Mouse (Mus musculus): ENCODE results near the gene Mprip. TPM values are rescaled to one million over a fixed set of nuclear protein-coding genes. Genes with fewer than 3 reads are reported as not detected.
"Not testable (repeated sequence)": the region's sequence is repeated elsewhere in the genome, so short reads cannot be mapped to it uniquely, and the experiment has no call there.

Gene Mprip
- polyA plus RNA-seq, 1 experiment from 2014 or later = 71.1 TPM

DNA sequence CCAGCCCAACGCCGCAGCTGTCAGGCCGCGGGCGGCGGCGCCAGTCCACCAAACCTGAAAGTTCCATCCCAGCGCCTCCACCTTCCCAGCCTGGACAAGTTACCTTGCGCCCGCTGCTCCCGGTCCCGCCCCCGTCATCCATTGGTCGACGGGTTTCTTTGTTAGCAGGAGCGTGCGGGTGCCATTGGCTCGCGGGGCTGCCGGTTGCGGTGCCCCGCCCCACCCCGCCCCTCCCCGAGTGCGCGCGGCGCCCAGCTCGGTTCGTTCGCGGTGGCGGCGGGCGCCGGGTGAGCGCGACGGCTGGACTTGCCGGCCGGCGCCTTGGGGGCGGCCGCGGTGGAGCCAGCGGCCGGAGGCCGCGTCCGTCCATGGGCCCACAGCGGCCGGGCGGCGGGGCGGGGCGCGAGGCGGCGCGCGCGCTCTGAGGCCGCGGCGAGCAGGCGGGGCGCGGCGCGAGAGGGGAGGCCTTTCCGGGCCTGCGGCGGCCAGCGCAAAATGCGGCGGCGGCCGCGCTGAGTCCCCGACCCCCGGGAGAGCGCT is 1.2 kb downstream of the Mprip start:
- ATAC-seq (ENCODE audit: insufficient number of reproducible peaks, low FRiP score, low TSS enrichment, low read depth) (peak; percentile 96), DNase-seq (ENCODE audit: low spot score) (peak; percentile 97)
- Histone ChIP-seq H3K27ac (replicated peaks; ENCODE audit: low read depth, low read length) (peak overlapping the region; percentile 72), H3K4me2 (ENCODE audit: low read depth, severe bottlenecking) (peak overlapping the region; percentile 88), H3K27me3 (ENCODE audit: control insufficient read depth, insufficient read depth, low read length) (no peaks in the 10 kb centered on the region), H3K9me3 (ENCODE audit: control insufficient read depth, low read length) (no peaks in the 10 kb centered on the region), H3K36me3 (ENCODE audit: control insufficient read depth, insufficient read depth, low read length) (no peaks in the 10 kb centered on the region), H3K9ac (ENCODE audit: low read length) (peak overlapping the region; percentile 88), H3K4me3 (ENCODE audit: low read depth, low read length) (peak overlapping the region; percentile 74), H3K4me1 (ENCODE audit: control insufficient read depth, insufficient read depth, low read length) (peaks cover 27% of the 10 kb centered on the region)
- WGBS = under 1% methylated on average over 50 of the region's 82 CpGs

DNA sequence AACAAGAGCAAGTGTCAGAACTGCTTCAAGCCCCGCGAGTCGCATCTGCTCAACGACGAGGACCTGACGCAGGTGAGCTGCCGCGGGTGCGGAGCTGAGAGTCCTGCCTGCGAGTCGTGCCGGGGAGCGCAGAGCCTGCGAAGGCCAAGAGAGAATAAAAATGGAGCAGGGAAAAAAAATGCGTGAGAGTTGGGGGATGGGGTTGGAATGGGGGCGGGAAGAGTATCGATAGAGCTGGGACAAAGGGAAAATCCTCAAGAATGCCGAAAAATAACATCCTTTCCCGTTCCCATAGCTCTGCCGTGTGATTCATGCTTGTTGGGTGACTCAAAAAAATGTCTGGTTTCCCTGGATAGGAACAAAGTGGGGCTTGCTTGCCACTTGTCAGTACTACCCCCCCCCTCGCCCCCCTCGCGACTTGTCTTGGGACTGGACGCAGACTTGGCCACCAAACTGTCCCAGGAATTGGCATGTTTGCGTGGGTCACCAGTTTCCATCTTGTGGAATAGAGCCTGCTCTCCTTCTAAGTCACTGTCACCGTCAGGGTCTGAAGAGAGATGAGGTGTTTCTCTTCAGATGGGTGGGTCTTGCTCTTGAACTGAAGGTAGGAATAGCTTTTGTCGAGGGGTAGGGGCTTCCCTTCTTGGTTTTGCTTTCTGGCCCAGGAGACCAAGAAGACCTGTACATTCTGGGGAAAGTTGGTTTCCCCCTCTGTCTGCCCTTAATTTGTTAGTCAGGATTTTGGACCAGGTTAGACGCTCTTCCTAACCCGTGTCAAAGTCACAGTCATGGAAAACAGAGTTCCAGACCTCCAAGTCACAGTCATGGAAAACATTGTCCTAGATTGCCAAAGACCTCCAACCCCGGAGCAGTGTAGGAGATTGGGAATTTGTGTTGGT is 2.0 kb downstream of the Mprip start:
- DNase-seq (ENCODE audit: low spot score) (peak; percentile 42), ATAC-seq (ENCODE audit: insufficient number of reproducible peaks, low FRiP score, low TSS enrichment, low read depth) (0 out of 2 replicates have a peak, but pooled peaks have one; percentile 1)
- H3K36me3 ChIP-seq (ENCODE audit: control insufficient read depth, insufficient read depth, low read length) = no peaks in the 10 kb centered on the region
- H3K9me3 ChIP-seq (ENCODE audit: control insufficient read depth, low read length) = no peaks in the 10 kb centered on the region
- H3K27me3 ChIP-seq (ENCODE audit: control insufficient read depth, insufficient read depth, low read length) = no peaks in the 10 kb centered on the region
- H3K4me1 ChIP-seq (ENCODE audit: control insufficient read depth, insufficient read depth, low read length) = peaks cover 27% of the 10 kb centered on the region
- H3K27ac ChIP-seq (replicated peaks; ENCODE audit: low read depth, low read length) = peak overlapping the region; percentile 72
- peak overlapping the region; percentile 88 for H3K4me2 ChIP-seq (ENCODE audit: low read depth, severe bottlenecking)
- H3K4me3 ChIP-seq (ENCODE audit: low read depth, low read length) = peak overlapping the region; percentile 74
- 3% methylated on average over 30 of the region's 30 CpGs for WGBS
- peak overlapping the region; percentile 88 for H3K9ac ChIP-seq (ENCODE audit: low read length)

DNA sequence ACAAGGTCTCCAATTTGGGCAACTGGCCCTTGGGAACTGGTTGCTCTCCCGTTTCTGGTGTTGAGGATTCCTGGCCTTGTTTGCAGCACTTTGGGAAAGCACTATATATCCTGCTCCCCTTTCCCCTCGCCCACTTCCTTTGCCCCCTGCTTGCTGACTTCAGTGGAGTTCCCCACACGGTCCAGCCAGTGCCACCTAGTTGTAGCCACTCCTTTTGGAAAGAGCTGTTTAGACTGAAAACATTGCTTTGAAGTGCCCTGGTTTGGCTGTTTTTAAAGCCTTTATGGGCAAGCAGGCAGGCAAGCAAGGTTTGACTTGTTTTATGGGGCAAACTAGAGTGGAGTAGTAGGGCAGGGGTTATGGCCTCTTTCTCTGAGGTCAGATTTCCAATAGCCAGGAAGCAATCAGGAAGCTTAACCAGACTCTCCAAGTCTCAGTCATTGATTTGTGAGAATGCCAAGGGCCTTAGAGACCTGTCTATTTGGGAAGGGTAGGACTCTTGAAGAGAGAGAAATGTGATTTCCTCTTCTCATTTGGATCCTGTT is 2.7 kb downstream of the Mprip start:
- Histone ChIP-seq H3K4me3 (ENCODE audit: low read depth, low read length) (peak overlapping the region; percentile 74), H3K9ac (ENCODE audit: low read length) (peak overlapping the region; percentile 88; the same call in 1 of the 2 replicates), H3K9me3 (ENCODE audit: control insufficient read depth, low read length) (no peaks in the 10 kb centered on the region), H3K4me1 (ENCODE audit: control insufficient read depth, insufficient read depth, low read length) (peaks cover 27% of the 10 kb centered on the region), H3K27ac (replicated peaks; ENCODE audit: low read depth, low read length) (0 out of 2 replicates have a peak overlapping the region, but pooled peaks have one; percentile 8), H3K27me3 (ENCODE audit: control insufficient read depth, insufficient read depth, low read length) (no peaks in the 10 kb centered on the region), H3K4me2 (ENCODE audit: low read depth, severe bottlenecking) (peak overlapping the region; percentile 88), H3K36me3 (ENCODE audit: control insufficient read depth, insufficient read depth, low read length) (no peaks in the 10 kb centered on the region)
- DNase-seq (ENCODE audit: low spot score) (peak; percentile 32), ATAC-seq (ENCODE audit: insufficient number of reproducible peaks, low FRiP score, low TSS enrichment, low read depth) (no peak)
- 0% methylated on average over 3 of the region's 3 CpGs for WGBS

DNA sequence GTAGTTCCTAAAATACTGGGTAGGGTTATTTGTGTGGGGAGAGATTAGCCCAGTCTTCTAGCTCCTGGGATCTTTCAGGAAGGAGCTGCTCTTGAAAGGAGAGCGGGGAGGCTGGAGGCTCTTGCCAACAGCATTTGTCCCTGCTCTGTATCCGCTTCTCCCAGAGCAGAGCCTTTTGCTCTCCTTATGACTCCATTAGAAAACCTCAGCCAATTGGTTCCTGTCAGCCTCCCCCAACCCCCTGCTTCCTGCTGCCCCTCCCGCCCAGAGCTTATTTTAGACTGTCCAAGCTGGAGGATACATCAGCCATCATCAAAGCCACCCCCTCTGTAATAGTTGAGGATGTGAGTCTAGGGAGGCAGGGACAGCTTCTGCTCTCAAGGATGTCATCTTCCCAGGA is 3.7 kb downstream of the Mprip start:
- H3K4me2 ChIP-seq (ENCODE audit: low read depth, severe bottlenecking) = peak overlapping the region; percentile 3; the same call in 1 of the 2 replicates
- H3K27ac ChIP-seq (replicated peaks; ENCODE audit: low read depth, low read length) = no peak overlapping the region
- H3K4me1 ChIP-seq (ENCODE audit: control insufficient read depth, insufficient read depth, low read length) = peaks cover 27% of the 10 kb centered on the region
- no peaks in the 10 kb centered on the region for H3K9me3 ChIP-seq (ENCODE audit: control insufficient read depth, low read length)
- no peaks in the 10 kb centered on the region for H3K27me3 ChIP-seq (ENCODE audit: control insufficient read depth, insufficient read depth, low read length)
- H3K36me3 ChIP-seq (ENCODE audit: control insufficient read depth, insufficient read depth, low read length) = no peaks in the 10 kb centered on the region
- H3K9ac ChIP-seq (ENCODE audit: low read length) = no peak overlapping the region; the same call in 1 of the 2 replicates
- ATAC-seq (ENCODE audit: insufficient number of reproducible peaks, low FRiP score, low TSS enrichment, low read depth) (no peak), DNase-seq (ENCODE audit: low spot score) (no peak)
- 13% methylated on average over 3 of the region's 3 CpGs for WGBS
- H3K4me3 ChIP-seq (ENCODE audit: low read depth, low read length) = no peak overlapping the region

DNA sequence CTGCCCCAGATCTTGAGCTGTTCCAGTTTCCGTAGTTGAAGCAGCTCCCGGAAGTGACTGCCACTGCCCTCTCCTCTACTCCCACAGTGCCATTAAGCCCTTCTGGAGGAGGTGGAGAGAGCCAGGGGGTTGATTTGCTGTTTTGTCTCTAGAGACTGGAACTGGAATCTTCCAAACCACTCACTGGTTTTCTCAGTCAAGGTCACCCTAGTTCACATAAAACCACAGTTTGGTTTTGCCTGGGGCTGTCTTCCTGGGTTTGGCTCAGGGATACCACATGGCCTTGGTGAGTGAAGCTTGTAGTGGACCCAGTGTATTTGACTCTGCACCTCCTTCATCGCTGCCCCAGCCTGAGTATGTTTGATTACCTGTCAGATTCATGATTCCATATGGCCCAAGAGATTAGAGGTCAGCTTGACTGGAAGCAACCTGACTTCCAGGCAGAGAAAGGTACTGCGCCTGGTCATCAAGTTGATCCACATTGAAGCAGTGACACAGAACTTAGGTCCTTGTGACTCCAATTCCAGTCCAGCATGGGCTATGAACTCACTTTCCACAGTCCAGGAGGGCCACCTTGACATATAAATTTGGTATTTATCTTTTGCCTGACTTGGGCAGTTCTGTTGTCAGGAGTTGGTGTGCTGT is 10.1 kb downstream of the Mprip start:
- Histone ChIP-seq H3K4me3 (ENCODE audit: low read depth, low read length) (no peak overlapping the region), H3K9ac (ENCODE audit: low read length) (no peak overlapping the region), H3K4me1 (ENCODE audit: control insufficient read depth, insufficient read depth, low read length) (no peaks in the 10 kb centered on the region), H3K9me3 (ENCODE audit: control insufficient read depth, low read length) (no peaks in the 10 kb centered on the region), H3K27ac (replicated peaks; ENCODE audit: low read depth, low read length) (no peak overlapping the region), H3K36me3 (ENCODE audit: control insufficient read depth, insufficient read depth, low read length) (no peaks in the 10 kb centered on the region), H3K4me2 (ENCODE audit: low read depth, severe bottlenecking) (no peak overlapping the region), H3K27me3 (ENCODE audit: control insufficient read depth, insufficient read depth, low read length) (no peaks in the 10 kb centered on the region)
- 76% methylated on average over 4 of the region's 4 CpGs for WGBS
- no peak for ATAC-seq (ENCODE audit: insufficient number of reproducible peaks, low FRiP score, low TSS enrichment, low read depth)
- no peak for DNase-seq (ENCODE audit: low spot score)

DNA sequence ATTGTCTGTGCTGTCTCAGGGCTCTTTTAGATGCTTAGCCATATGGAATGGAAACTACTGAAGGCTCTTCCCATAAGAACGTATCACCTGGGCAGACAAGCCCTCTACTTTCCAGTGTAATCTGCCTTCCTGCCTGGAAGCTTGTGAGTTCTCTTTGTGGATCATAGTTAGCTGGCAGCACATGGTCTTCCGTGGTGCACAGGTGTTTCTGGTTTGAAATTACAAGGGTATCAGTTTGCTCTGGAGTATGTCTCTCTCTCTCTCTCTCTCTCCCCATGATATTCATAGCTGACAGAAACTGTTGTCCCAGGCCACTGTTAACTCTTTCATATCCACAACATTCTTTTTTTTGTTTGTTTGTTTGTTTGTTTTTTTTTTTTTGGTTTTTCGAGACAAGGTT is 12.9 kb downstream of the Mprip start:
- H3K4me1 ChIP-seq (ENCODE audit: control insufficient read depth, insufficient read depth, low read length) = no peaks in the 10 kb centered on the region
- H3K4me3 ChIP-seq (ENCODE audit: low read depth, low read length) = no peak overlapping the region
- no peaks in the 10 kb centered on the region for H3K9me3 ChIP-seq (ENCODE audit: control insufficient read depth, low read length)
- H3K9ac ChIP-seq (ENCODE audit: low read length) = no peak overlapping the region
- DNase-seq (ENCODE audit: low spot score) (no peak), ATAC-seq (ENCODE audit: insufficient number of reproducible peaks, low FRiP score, low TSS enrichment, low read depth) (no peak)
- no peaks in the 10 kb centered on the region for H3K27me3 ChIP-seq (ENCODE audit: control insufficient read depth, insufficient read depth, low read length)
- H3K4me2 ChIP-seq (ENCODE audit: low read depth, severe bottlenecking) = no peak overlapping the region
- WGBS = 77% methylated on average over 3 of the region's 3 CpGs
- H3K36me3 ChIP-seq (ENCODE audit: control insufficient read depth, insufficient read depth, low read length) = no peaks in the 10 kb centered on the region
- H3K27ac ChIP-seq (replicated peaks; ENCODE audit: low read depth, low read length) = no peak overlapping the region

DNA sequence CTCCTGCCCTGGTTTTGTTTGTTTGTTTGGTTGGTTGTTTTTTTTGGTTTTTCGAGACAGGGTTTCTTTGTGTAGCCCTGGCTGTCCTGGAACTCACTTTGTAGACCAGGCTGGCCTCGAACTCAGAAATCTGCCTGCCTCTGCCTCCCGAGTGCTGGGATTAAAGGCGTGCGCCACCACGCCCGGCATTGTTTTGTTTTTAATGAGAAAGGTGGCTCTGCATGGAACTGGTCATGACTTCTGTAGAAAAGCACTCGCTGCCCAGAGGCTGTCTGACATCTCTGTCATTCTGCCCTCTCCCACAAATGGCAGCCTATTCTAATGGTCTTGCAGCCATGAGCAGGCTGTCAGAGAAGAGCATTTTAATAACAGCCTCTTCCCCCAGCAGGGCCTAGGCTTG is 13.6 kb downstream of the Mprip start:
- not testable (repeated sequence) for H3K4me2 ChIP-seq (ENCODE audit: low read depth, severe bottlenecking); H3K36me3 ChIP-seq (ENCODE audit: control insufficient read depth, insufficient read depth, low read length); H3K4me1 ChIP-seq (ENCODE audit: control insufficient read depth, insufficient read depth, low read length); H3K27me3 ChIP-seq (ENCODE audit: control insufficient read depth, insufficient read depth, low read length); H3K9ac ChIP-seq (ENCODE audit: low read length); ATAC-seq (ENCODE audit: insufficient number of reproducible peaks, low FRiP score, low TSS enrichment, low read depth); H3K4me3 ChIP-seq (ENCODE audit: low read depth, low read length); H3K27ac ChIP-seq (replicated peaks; ENCODE audit: low read depth, low read length); DNase-seq (ENCODE audit: low spot score); H3K9me3 ChIP-seq (ENCODE audit: control insufficient read depth, low read length)
- 96% methylated on average over 7 of the region's 8 CpGs for WGBS

DNA sequence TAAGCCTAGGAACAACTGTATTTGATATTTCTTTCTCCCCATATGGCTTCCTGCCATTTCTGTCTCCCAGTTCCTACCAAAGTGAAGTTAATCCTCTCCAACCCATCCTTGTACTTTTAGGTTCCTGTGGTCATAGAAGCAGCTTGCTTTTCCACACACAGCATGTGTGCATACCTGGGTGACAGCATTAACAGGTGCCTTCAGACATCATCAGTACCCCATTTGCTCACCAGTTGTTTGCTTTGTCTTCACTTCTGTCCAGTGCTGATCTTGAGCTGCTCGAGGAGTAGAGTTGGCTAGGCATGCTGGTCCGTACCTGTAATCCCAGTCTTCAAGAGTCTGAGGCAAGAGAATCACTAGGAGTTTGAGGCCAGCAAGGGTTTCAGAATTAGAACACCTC is 16.7 kb downstream of the Mprip start:
- Histone ChIP-seq H3K4me3 (ENCODE audit: low read depth, low read length) (no peak overlapping the region), H3K9me3 (ENCODE audit: control insufficient read depth, low read length) (no peaks in the 10 kb centered on the region), H3K9ac (ENCODE audit: low read length) (no peak overlapping the region), H3K4me2 (ENCODE audit: low read depth, severe bottlenecking) (no peak overlapping the region), H3K4me1 (ENCODE audit: control insufficient read depth, insufficient read depth, low read length) (no peaks in the 10 kb centered on the region), H3K27ac (replicated peaks; ENCODE audit: low read depth, low read length) (no peak overlapping the region), H3K27me3 (ENCODE audit: control insufficient read depth, insufficient read depth, low read length) (no peaks in the 10 kb centered on the region), H3K36me3 (ENCODE audit: control insufficient read depth, insufficient read depth, low read length) (no peaks in the 10 kb centered on the region)
- DNase-seq (ENCODE audit: low spot score) (no peak), ATAC-seq (ENCODE audit: insufficient number of reproducible peaks, low FRiP score, low TSS enrichment, low read depth) (no peak)
- WGBS = 87% methylated on average over 2 of the region's 2 CpGs
